Mouse (Mus musculus): ENCODE measurements around the gene Izumo4.

Izumo4 gene

GRCm38 (mm10) chr10:80751188-80751832 lies 49.3 kb downstream of the Izumo4 start:
- ChIA-PET CTCF (interaction anchor here (0.6 to 3.2 kb wide), 26 partner anchors 9 to 493 kb away, joined by 3 to 65 read pairs (median 4); partner anchors contain the start of genes Ap3d1 (in 1 of the 4), Atp8b3 (in 1 of the 4) and Gadd45b (in 1 of the 4)), POLR2A (interaction anchor here in 3 of 4 experiments (0.6 to 5.1 kb wide), 35 partner anchors 9 to 422 kb away, joined by 3 to 66 read pairs (median 4); partner anchors contain the start of genes Ap3d1 (in 3 of the 3), Csnk1g2 (in 2 of the 3), Gadd45b (in 2 of the 3) and Atp8b3 (in 1 of the 3))

- ChIA-PET POLR2A (interaction anchor here in 3 of 4 experiments (0.6 to 5.1 kb wide), 54 partner anchors 8 to 423 kb away, joined by 3 to 66 read pairs (median 4); partner anchors contain the start of genes Ap3d1 (in 3 of the 3), Gadd45b (in 3 of the 3), Csnk1g2 (in 2 of the 3) and Amh (in 1 of the 3)), CTCF (interaction anchor here (0.5 to 3.2 kb wide), 28 partner anchors 10 to 710 kb away, joined by 3 to 65 read pairs (median 5); partner anchors contain the start of genes Ap3d1 (in 1 of the 4), Atp8b3 (in 1 of the 4) and Gadd45b (in 1 of the 4))
Measured at GRCm38 (mm10) chr10:80752079-80752625, 50.2 kb downstream of the Izumo4 start.

- ChIA-PET CTCF (interaction anchor here (0.6 to 1.7 kb wide), 11 partner anchors 36 to 287 kb away, joined by 3 to 5 read pairs (median 4); partner anchors contain the start of gene Timm13 (in 1 of the 4)), POLR2A (interaction anchor here (0.5 to 5.1 kb wide), 35 partner anchors 10 to 871 kb away, joined by 3 to 66 read pairs (median 4); partner anchors contain the start of genes Ap3d1 (in 3 of the 4), Gadd45b (in 2 of the 4), Lmnb2 (in 1 of the 4) and Mknk2 (in 1 of the 4))
Measured at GRCm38 (mm10) chr10:80754594-80755290, 52.8 kb downstream of the Izumo4 start, which contains the start of gene Dot1l. Dot1l (plus strand) TSS chr10:80755206.

All from embryonic stem cell, embryonic (primary cell).